Comparison of ENCODE assay signal across 21 mouse cellular contexts in genomic region chr6:53765731-53766130, GRCm38 (mm10). TPM values are rescaled to one million over a fixed set of nuclear protein-coding genes. Genes with fewer than 3 reads are reported as not detected.
DNase-seq lines count a peak whose midpoint lies in the region; ATAC-seq and TF ChIP-seq lines count a peak whose summit lies in the region.
"Had no signal": no experiment of that assay in that cellular context is flagged by ENCODE, and none has a peak within 500 bp of the region (broad histone marks: within the 10 kb centered on the region; RNA-seq: fewer than 3 reads in every experiment).

No protein-coding gene starts in this region.

- no peak overlapping the region for H3K4me3 ChIP-seq in CH12.LX (replicated peaks in 1 of 3; ENCODE audit: low read depth in 2 of 3, low read length in 2 of 3, poor library complexity in 1 of 3)
- H3K4me3 ChIP-seq in embryonic facial prominence, embryonic 10.5 days, result no peak overlapping the region
- no peak overlapping the region for H3K4me3 ChIP-seq in limb, embryonic 11.5 days (ENCODE audit: low read depth, low read length)
- no peak overlapping the region for H3K4me3 ChIP-seq in limb, embryonic 15.5 days
- H3K4me3 ChIP-seq: embryonic facial prominence, embryonic 13.5 days; forebrain, embryonic 12.5 days; gastrocnemius, adult 2 months; heart, embryonic 12.5 days; hindbrain, embryonic 10.5 days had no signal

- DNase-seq in CH12.LX (ENCODE audit: extremely low read depth), result no peak
- no peak for DNase-seq in embryonic facial prominence, embryonic 10.5 days (ENCODE audit: low spot score)
- DNase-seq in limb, embryonic 11.5 days (ENCODE audit: low spot score), result peak; percentile 49
- no peak for DNase-seq in urinary bladder, postnatal 4 days (ENCODE audit: low spot score in 2 of 2)
- no peak for DNase-seq in right cerebral cortex, postnatal 4 days
- no peak for DNase-seq in Muller cell, postnatal 12 days (ENCODE audit: inconsistent ontology term)
- DNase-seq: cerebellum, adult 11 months; cerebellum, adult 8-10 months; cerebellum, postnatal 14 days; forebrain, postnatal 0 days; gastrocnemius, adult 2 months; gastrocnemius, postnatal 25 days had no signal

- no peaks in the 10 kb centered on the region for H3K27me3 ChIP-seq in CH12.LX (replicated peaks)
- 0 out of 2 replicates have a peak, but pooled peaks cover 6% of the 10 kb centered on the region for H3K27me3 ChIP-seq in embryonic facial prominence, embryonic 10.5 days (replicated peaks; ENCODE audit: low read depth, poor library complexity, severe bottlenecking)
- H3K27me3 ChIP-seq in limb, embryonic 11.5 days (ENCODE audit: control insufficient read depth, insufficient read depth, low read length), result no peaks in the 10 kb centered on the region
- no peaks in the 10 kb centered on the region for H3K27me3 ChIP-seq in limb, embryonic 15.5 days
- H3K27me3 ChIP-seq: embryonic facial prominence, embryonic 13.5 days; heart, embryonic 12.5 days had no signal

- TF ChIP-seq RAD21 in CH12.LX (IDR thresholded peaks at IDR 0.05; ENCODE audit: low read depth, low read length), result no peak

- no peak for TF ChIP-seq EP300 in CH12.LX (IDR thresholded peaks at IDR 0.05; ENCODE audit: low read length)

- H3K36me3 ChIP-seq in CH12.LX (replicated peaks in 1 of 2; ENCODE audit: control insufficient read depth in 1 of 2, insufficient read depth in 1 of 2, low read length in 1 of 2), result no peaks in the 10 kb centered on the region
- H3K36me3 ChIP-seq in embryonic facial prominence, embryonic 10.5 days (replicated peaks), result no peaks in the 10 kb centered on the region
- H3K36me3 ChIP-seq in limb, embryonic 11.5 days (ENCODE audit: control insufficient read depth, insufficient read depth, low read length), result no peaks in the 10 kb centered on the region
- H3K36me3 ChIP-seq in limb, embryonic 15.5 days, result no peaks in the 10 kb centered on the region
- H3K36me3 ChIP-seq: embryonic facial prominence, embryonic 13.5 days; forebrain, embryonic 12.5 days; G1E; heart, embryonic 12.5 days; hindbrain, embryonic 10.5 days had no signal

- peak overlapping the region; percentile 53 for H3K4me2 ChIP-seq in CH12.LX (ENCODE audit: insufficient read depth, low read depth, poor library complexity, severe bottlenecking)
- no peak overlapping the region for H3K4me2 ChIP-seq in limb, embryonic 11.5 days (ENCODE audit: low read depth, severe bottlenecking)
- no peak overlapping the region for H3K4me2 ChIP-seq in limb, embryonic 15.5 days
- H3K4me2 ChIP-seq: embryonic facial prominence, embryonic 13.5 days; forebrain, embryonic 12.5 days; heart, embryonic 12.5 days; hindbrain, embryonic 14.5 days had no signal

- H3K4me1 ChIP-seq in CH12.LX (ENCODE audit: control insufficient read depth in 1 of 2, insufficient read depth in 2 of 2), result peaks cover 14 to 19% of the 10 kb centered on the region in 2 experiments
- peaks cover 35% of the 10 kb centered on the region for H3K4me1 ChIP-seq in embryonic facial prominence, embryonic 10.5 days
- peaks cover 20% of the 10 kb centered on the region for H3K4me1 ChIP-seq in limb, embryonic 11.5 days (ENCODE audit: control insufficient read depth, insufficient read depth, low read length)
- peaks cover 29% of the 10 kb centered on the region for H3K4me1 ChIP-seq in limb, embryonic 15.5 days

- in situ Hi-C loops in CH12.LX (cut with MboI; ENCODE audit: low pct_ligation_motif_present, low pct_unique_long_range_greater_than_20kb, low sequenced_read_pairs), result no loop called here

- no peak overlapping the region for H3K27ac ChIP-seq in CH12.LX (ENCODE audit: insufficient read depth, low read depth)
- peak overlapping the region; percentile 48; the same call in 1 of the 2 replicates for H3K27ac ChIP-seq in embryonic facial prominence, embryonic 10.5 days (replicated peaks)
- H3K27ac ChIP-seq in limb, embryonic 11.5 days (replicated peaks; ENCODE audit: low read depth, low read length), result peak overlapping the region; percentile 37
- 0 out of 2 replicates have a peak overlapping the region, but pooled peaks have one; percentile 2 for H3K27ac ChIP-seq in limb, embryonic 15.5 days
- H3K27ac ChIP-seq: embryonic facial prominence, embryonic 13.5 days; forebrain, embryonic 12.5 days; gastrocnemius, adult 2 months; hindbrain, embryonic 10.5 days; hindbrain, embryonic 14.5 days had no signal

- H3K9me3 ChIP-seq in CH12.LX (replicated peaks; ENCODE audit: low read length), result no peaks in the 10 kb centered on the region
- H3K9me3 ChIP-seq in embryonic facial prominence, embryonic 10.5 days, result no peaks in the 10 kb centered on the region
- no peaks in the 10 kb centered on the region for H3K9me3 ChIP-seq in limb, embryonic 11.5 days (ENCODE audit: control insufficient read depth, low read length)
- H3K9me3 ChIP-seq in limb, embryonic 15.5 days, result no peaks in the 10 kb centered on the region
- H3K9me3 ChIP-seq: embryonic facial prominence, embryonic 13.5 days; forebrain, embryonic 12.5 days; heart, embryonic 12.5 days; hindbrain, embryonic 10.5 days had no signal

- 74% methylated on average over 8 of the region's 8 CpGs for WGBS in embryonic facial prominence, embryonic 10.5 days
- 37% methylated on average over 8 of the region's 8 CpGs for WGBS in limb, embryonic 11.5 days
- 19% methylated on average over 8 of the region's 8 CpGs for WGBS in limb, embryonic 15.5 days

- no peak for TF ChIP-seq POLR2A in CH12.LX (IDR thresholded peaks at IDR 0.05; ENCODE audit: low read depth, low read length)

- TF ChIP-seq CTCF in CH12.LX (conservative IDR thresholded peaks at IDR 0.05 in 1 of 2, IDR thresholded peaks at IDR 0.05 in 1 of 2; ENCODE audit: low read depth in 2 of 2, low read length in 2 of 2), result no peak

- ATAC-seq in limb, embryonic 11.5 days (ENCODE audit: insufficient number of reproducible peaks, low FRiP score, low TSS enrichment, low read depth), result no peak
- ATAC-seq in limb, embryonic 15.5 days (ENCODE audit: insufficient number of reproducible peaks, low FRiP score, low TSS enrichment, low read depth), result no peak
- ATAC-seq: forebrain, postnatal 0 days had no signal

- H3K79me2 ChIP-seq in CH12.LX (replicated peaks; ENCODE audit: control insufficient read depth, extremely low read depth, insufficient read depth, poor library complexity, severe bottlenecking), result no peaks in the 10 kb centered on the region

- no peak overlapping the region for H3K9ac ChIP-seq in CH12.LX (ENCODE audit: insufficient read depth, low read depth)
- H3K9ac ChIP-seq in limb, embryonic 11.5 days (ENCODE audit: low read length), result no peak overlapping the region
- H3K9ac ChIP-seq in limb, embryonic 15.5 days, result no peak overlapping the region
- H3K9ac ChIP-seq: embryonic facial prominence, embryonic 13.5 days; forebrain, embryonic 12.5 days; forebrain, postnatal 0 days; heart, embryonic 12.5 days; hindbrain, embryonic 14.5 days had no signal

- dilution Hi-C loops in CH12.LX (cut with MboI; ENCODE audit: extremely low pct_ligation_motif_present, extremely low pct_unique_long_range_greater_than_20kb, low sequenced_read_pairs), result no loop called here

TF ChIP-seq in CH12.LX, 34 proteins besides CTCF, POLR2A, EP300 and RAD21:
- no peak for TF ChIP-seq MAZ (IDR thresholded peaks at IDR 0.05; ENCODE audit: low read depth, low read length)
- TF ChIP-seq JUN (IDR thresholded peaks at IDR 0.05; ENCODE audit: insufficient read depth, low read depth, low read length), result no peak
- TF ChIP-seq UBTF (IDR thresholded peaks at IDR 0.05; ENCODE audit: low read depth, low read length), result no peak
- no peak for TF ChIP-seq BHLHE40 (IDR thresholded peaks at IDR 0.05; ENCODE audit: low read depth, low read length)
- no peak for TF ChIP-seq ZC3H11A (IDR thresholded peaks at IDR 0.05; ENCODE audit: low read depth, low read length)
- no peak for TF ChIP-seq TCF12 (IDR thresholded peaks at IDR 0.05; ENCODE audit: low read depth, low read length)
- no peak for TF ChIP-seq RCOR1 (conservative IDR thresholded peaks at IDR 0.05; ENCODE audit: low read depth, low read length)
- TF ChIP-seq E2F4 (IDR thresholded peaks at IDR 0.05; ENCODE audit: insufficient replicate concordance, low read depth, low read length), result no peak
- TF ChIP-seq IRF4 (IDR thresholded peaks at IDR 0.05; ENCODE audit: low read depth, low read length), result no peak
- TF ChIP-seq MAX (IDR thresholded peaks at IDR 0.05; ENCODE audit: low read length), result no peak
- no peak for TF ChIP-seq ELF1 (IDR thresholded peaks at IDR 0.05; ENCODE audit: low read depth, low read length)

RNA-seq across cellular contexts. Expression of gene Tril, which starts 54.9 kb away (rescaled TPM):
- total RNA-seq in CH12.LX (2012; rRNA removed) (not detected in 2 replicates), CH12.LX (2014; rRNA removed) (not detected in 2 replicates)
- not detected in 2 replicates for polyA plus RNA-seq in CH12.LX (2012; ENCODE audit: insufficient read length, low read depth)
- polyA plus RNA-seq in embryonic facial prominence, embryonic 10.5 days (2016; fragmentation: Nextera tagmentation; extraction: Ambion mirVana), result 50.1 and 65.8 TPM in 2 replicates
- polyA plus RNA-seq in limb, embryonic 11.5 days (2014; fragmentation: Nextera tagmentation; extraction: Ambion mirVana), result 48.1 and 62.8 TPM in 2 replicates
- polyA plus RNA-seq in limb, embryonic 15.5 days (2015; fragmentation: Nextera tagmentation; extraction: Ambion mirVana), result 61.0 and 71.2 TPM in 2 replicates
- total RNA-seq: common myeloid progenitor, adult 5-6 weeks; granulocyte monocyte progenitor cell, adult 5-6 weeks had no signal
- polyA plus RNA-seq: G1E had no signal

Comparison
In these comparisons a context has a peak if more than half of its experiments do, and no peak if none do; other contexts are left out.
1. RNA of gene Tril, which starts 54.9 kb away (polyA plus RNA-seq): 61.0 to 71.2 TPM in limb, embryonic 15.5 days, 50.1 to 65.8 TPM in embryonic facial prominence, embryonic 10.5 days and 48.1 to 62.8 TPM in limb, embryonic 11.5 days; not detected in CH12.LX; every median in the first group is over 10 times any median in the second.